Mouse (Mus musculus): ENCODE data around the gene Spata2.

Gene Spata2

DNA sequence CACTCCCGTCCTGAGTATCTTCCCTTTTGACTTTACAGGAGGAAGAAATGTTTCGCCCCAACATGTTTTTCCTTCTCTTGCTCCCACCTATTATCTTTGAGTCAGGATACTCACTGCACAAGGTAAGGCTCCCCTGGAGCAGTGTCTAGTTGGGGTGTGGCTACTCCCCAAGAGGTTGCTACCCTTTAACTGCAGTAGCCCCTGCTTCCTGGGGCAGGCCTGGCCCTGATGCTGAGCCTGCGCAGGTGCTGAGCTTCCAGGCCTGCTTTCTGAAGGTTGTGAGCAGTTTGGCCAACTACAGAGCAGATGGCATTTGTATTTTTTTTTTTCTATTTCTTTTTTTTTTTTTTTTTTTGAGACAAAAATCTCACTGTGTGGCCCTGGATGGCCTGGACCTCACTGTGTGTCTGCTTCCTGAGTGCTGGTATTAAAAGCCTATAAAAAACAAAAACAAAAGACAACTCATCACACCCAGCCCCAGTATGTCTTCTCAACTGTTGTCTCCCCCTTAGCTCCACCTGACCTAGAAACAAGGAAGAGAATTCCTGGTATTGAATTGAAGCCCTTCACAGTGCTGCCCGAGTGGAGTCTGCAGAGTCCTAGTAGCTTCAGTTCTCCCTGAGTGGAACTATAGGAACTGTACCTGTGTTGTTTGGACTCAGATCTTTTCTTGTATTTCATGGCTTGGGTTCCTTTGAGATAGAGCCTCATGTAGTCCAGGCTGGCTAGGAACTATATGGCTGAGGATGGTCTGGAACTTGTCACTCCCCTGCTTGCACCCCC, 49.1 kb downstream of the Spata2 start:
- no peak for DNase-seq

GRCm38 (mm10) chr2:167439422-167439821, 53.3 kb downstream of the Spata2 start:
- no peak for DNase-seq

DNA sequence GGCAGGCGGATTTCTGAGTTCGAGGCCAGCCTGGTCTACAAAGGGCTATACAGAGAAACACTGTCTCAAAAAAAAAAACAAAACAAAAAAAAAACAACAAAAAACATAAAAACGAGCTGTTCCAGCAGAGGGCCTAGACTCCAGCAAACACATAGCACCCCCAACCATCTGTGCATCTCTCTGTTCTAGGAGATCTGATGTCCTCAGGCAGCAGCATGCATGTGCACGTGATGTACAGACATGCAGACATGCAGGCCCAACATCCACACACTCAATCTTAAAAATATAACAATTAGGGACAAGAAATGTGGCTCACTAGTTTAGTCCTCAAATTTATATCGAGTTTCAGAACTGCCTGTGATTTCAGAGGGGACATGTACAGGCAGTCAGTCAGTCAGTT, 56.3 kb downstream of the Spata2 start:
- DNase-seq = no peak

DNA sequence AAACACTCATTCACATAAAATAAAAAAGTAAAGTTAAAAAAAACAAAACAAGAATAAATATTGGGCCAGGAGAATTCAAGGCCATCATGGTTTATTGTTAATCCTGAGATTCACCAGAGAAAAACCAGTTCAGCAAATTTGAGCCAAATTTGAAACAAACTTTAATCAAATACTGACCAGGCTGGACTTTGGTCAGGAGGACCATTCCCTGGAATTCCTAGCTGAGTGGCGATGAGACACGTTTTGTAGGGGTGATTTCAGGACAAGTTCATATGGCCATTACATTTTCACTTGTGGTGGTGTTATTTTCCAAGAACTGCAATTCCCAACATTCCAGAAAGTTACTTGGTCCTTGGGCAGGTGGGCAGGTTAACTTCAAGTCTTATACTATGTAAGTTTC, 57.1 kb downstream of the Spata2 start:
- no peak for DNase-seq

GRCm38 (mm10) chr2:167434570-167434969, 58.1 kb downstream of the Spata2 start:
- DNase-seq = no peak

DNA sequence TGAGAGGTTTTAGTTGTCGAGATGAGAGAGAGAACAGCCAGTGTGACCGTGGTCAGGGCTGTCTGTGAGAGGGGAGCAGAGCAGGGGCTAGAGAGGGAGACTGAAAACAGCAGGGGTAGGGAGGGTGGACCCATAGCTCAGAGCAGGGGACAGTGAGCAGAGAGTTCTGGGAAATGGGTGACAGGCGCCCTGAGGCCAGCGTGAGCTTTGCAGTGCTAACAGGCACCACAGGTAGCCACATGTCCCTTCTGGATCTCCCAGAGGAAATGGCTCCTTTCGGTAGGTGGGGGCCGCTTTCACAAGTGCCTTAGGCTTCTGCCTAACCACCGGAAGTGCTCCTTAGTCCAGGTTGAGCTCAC, 61.3 kb downstream of the Spata2 start:
- DNase-seq = no peak
